Mouse (Mus musculus) frontal cortex, adult (tissue): Measurements from ENCODE around the gene Atp6v1b1.

Experiments
- ATAC-seq: cut with Nextera tagmentation; 2 replicates; pipeline ENCODE4 v1.9.2; 2017; ENCODE audit warnings: mild to moderate bottlenecking, moderate library complexity, mixed read lengths; ENCODE audit not compliant: low TSS enrichment

Atp6v1b1 gene

GRCm38 (mm10) chr6:83715461-83716196 is 27.2 kb upstream of the Atp6v1b1 start:
- ATAC-seq = no peak

GRCm38 (mm10) chr6:83717026-83717425 is 25.8 kb upstream of the Atp6v1b1 start:
- ATAC-seq = no peak

- ATAC-seq = no peak
These were observed 20.3 kb upstream of the Atp6v1b1 start for GRCm38 (mm10) chr6:83722526-83722925.

- ATAC-seq = no peak
These were observed 15.6 kb upstream of the Atp6v1b1 start for GRCm38 (mm10) chr6:83727178-83727577.

GRCm38 (mm10) chr6:83728488-83728887 is 14.3 kb upstream of the Atp6v1b1 start:
- ATAC-seq = no peak

- ATAC-seq = no peak
These were observed 13.3 kb upstream of the Atp6v1b1 start for GRCm38 (mm10) chr6:83729350-83729970.

GRCm38 (mm10) chr6:83731128-83731527 is 11.7 kb upstream of the Atp6v1b1 start:
- peak; percentile 55; the same call in 1 of the 2 replicates for ATAC-seq

- no peak for ATAC-seq
These were observed 5.5 kb upstream of the Atp6v1b1 start for GRCm38 (mm10) chr6:83737311-83737710.

GRCm38 (mm10) chr6:83738596-83738995 is 4.2 kb upstream of the Atp6v1b1 start:
- ATAC-seq = no peak

- no peak for ATAC-seq
These were observed 422 bp downstream of the Atp6v1b1 start for GRCm38 (mm10) chr6:83743212-83743611.

GRCm38 (mm10) chr6:83744126-83744525 is 1.3 kb downstream of the Atp6v1b1 start:
- ATAC-seq = no peak

GRCm38 (mm10) chr6:83744557-83744956 is 1.8 kb downstream of the Atp6v1b1 start:
- ATAC-seq = no peak

GRCm38 (mm10) chr6:83745466-83745865 is 2.7 kb downstream of the Atp6v1b1 start:
- ATAC-seq = no peak

- no peak for ATAC-seq
These were observed 6.5 kb downstream of the Atp6v1b1 start for GRCm38 (mm10) chr6:83749286-83749685.

GRCm38 (mm10) chr6:83750171-83750684 is 7.4 kb downstream of the Atp6v1b1 start:
- ATAC-seq = peak; percentile 77; the same call in 1 of the 2 replicates

- ATAC-seq = no peak
These were observed 13.3 kb downstream of the Atp6v1b1 start for GRCm38 (mm10) chr6:83756051-83756450.

GRCm38 (mm10) chr6:83762344-83762743 is 19.6 kb downstream of the Atp6v1b1 start, which contains the start of gene Ankrd53:
Ankrd53 (plus strand) TSS chr6:83762644.
- no peak for ATAC-seq

GRCm38 (mm10) chr6:83762880-83763431 is 20.2 kb downstream of the Atp6v1b1 start:
- ATAC-seq = no peak

- ATAC-seq = no peak
These were observed 24.2 kb downstream of the Atp6v1b1 start for GRCm38 (mm10) chr6:83766982-83767381.

- ATAC-seq = no peak
These were observed 25.7 kb downstream of the Atp6v1b1 start for GRCm38 (mm10) chr6:83768485-83768884.

GRCm38 (mm10) chr6:83774126-83774525 is 31.3 kb downstream of the Atp6v1b1 start:
- no peak for ATAC-seq

GRCm38 (mm10) chr6:83774781-83775563 is 32.2 kb downstream of the Atp6v1b1 start:
- ATAC-seq = peak; percentile 15
